Mouse (Mus musculus) urinary bladder, postnatal 14 days (tissue): Measurements from ENCODE around the gene Agtpbp1.
"Not testable (repeated sequence)": the region's sequence is repeated elsewhere in the genome, so short reads cannot be mapped to it uniquely, and the experiment has no call there.

Experiments
- DNase-seq: peaks from one replicate; pipeline ENCODE4 v3.0.0; 2021; ENCODE audit warnings: low spot score

Gene Agtpbp1

GRCm38 (mm10) chr13:59584947-59585647 is at the start of gene Agtpbp1, which contains the start of gene Naa35:
Gene Agtpbp1, minus strand, starts transcription at chr13:59585227.
Gene Naa35, plus strand, starts transcription at chr13:59585259.
- DNase-seq, result peak; percentile 100

DNA sequence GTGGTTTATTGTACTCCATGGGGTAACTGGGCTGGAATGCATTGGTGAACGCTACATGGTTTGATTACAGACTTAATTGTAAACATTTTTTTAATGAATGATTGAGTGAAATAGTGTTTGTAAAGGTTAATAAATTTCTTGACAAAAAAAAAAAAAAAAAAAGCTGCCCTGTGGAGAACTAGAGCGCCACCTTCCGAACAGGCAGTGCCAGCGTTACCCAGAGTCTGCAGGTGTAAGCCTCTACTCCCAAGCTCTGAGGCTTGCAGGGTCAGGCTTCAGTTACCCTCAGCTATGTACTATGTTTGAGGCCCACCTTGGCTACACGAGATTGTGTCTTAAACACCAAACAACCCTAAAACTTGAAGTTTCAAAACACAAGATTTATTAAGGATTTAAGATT is 49.6 kb upstream of the Agtpbp1 start:
- DNase-seq, result no peak

DNA sequence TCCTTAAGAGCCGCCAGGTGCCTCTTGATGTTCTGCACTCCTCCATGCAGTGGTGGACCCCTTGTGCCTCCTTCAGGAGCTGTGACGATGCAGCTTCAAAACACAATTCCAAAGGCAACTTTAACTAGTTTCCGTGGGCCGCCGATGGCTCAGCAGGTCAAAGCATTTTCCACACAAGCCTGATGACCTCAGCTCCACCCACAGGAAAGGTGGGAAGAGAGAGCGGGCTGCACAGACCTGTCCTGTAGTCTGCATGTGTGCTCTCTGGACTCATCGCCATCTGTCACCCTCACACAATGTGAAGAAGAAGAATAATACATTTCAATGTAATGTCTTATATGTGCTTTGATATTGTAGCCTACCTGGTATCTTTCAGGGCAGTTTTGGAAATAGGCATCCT is 41.7 kb upstream of the Agtpbp1 start:
- no peak for DNase-seq

- DNase-seq, result peak; percentile 58
These were observed 39.9 kb upstream of the Agtpbp1 start for GRCm38 (mm10) chr13:59624903-59625302.

DNA sequence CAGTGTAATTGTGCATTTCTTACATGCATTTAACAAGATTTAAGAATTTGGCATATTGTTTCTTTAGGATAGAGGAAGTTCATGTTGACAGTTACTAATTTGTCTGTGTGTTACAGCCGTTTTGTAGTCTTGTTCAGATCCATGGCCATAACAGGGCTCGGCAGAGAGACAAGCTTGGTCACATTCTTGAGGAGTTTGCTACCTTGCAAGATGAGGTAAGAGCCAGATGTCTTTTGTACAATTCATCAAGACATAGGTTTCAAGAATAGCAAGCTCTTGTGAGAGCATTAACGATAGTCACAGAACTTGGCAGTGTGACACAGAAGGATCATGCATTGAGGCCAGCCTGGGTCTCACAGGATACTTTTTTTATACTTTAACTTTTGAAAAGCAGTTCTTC is 39.4 kb upstream of the Agtpbp1 start:
- peak; percentile 19 for DNase-seq

GRCm38 (mm10) chr13:59621643-59622489 is 36.8 kb upstream of the Agtpbp1 start:
- DNase-seq, result no peak

DNA sequence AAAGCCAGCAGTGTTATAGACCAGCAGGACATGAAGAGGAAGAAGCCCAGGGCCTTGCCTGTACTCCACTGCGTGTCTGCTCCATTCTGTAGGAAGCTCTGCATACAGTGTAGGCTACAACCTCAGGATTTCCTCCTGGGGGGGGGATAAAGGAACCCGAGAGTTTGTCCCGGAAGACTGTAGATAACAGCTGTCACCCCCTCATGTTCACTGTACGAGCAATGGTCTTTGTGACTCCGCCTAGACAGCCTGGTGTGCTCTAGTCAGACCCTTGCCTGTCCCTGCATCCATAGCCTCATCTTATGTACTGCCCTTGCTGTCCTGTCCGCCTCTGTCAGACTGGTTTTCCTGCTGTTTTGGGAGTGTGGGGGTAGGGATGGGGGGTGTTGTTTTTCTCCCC is 33.4 kb upstream of the Agtpbp1 start:
- DNase-seq, result no peak

DNA sequence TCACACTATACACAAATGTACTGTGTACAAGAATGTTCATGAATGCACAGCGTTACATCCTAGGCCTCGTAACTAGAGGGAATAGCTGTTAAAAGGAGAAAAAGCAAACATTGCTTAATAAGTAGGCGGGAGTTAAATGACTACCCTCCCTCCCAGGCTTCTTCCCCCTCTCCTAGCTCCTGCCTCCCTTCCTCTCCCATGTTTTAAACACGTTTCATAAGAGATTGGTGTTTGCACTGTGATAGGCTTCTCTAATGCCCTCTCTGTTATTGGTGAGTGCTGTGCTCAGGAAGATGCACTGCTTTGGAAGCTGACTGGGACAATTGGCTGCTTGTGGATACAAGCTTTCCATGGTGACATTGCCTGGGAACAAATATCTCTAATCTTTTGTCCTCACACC is 30.5 kb upstream of the Agtpbp1 start:
- no peak for DNase-seq

- no peak for DNase-seq
These were observed 30.1 kb upstream of the Agtpbp1 start for GRCm38 (mm10) chr13:59615152-59615551.

- no peak for DNase-seq
These were observed 28.8 kb upstream of the Agtpbp1 start for GRCm38 (mm10) chr13:59613868-59614267.

DNA sequence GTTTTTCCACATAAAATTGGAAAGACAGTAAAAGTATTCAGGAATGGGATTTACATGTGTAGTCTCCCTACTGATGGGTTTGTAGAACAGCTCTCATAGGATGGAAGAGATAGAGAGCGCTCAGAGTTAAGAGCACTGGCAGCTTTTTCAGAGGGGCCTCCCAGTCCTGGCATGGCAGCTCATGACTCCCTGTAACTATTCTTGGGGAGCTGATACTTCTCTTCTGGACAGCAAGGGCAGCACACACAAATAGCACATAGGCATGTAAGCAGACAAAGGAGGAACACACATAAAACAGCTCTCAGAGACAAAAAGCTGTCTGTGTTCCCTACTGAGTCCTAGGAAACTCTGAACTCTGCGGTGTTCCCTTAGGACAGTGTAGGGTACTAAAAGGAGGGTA is 25.4 kb upstream of the Agtpbp1 start:
- DNase-seq, result no peak

GRCm38 (mm10) chr13:59609885-59610284 is 24.9 kb upstream of the Agtpbp1 start:
- no peak for DNase-seq

GRCm38 (mm10) chr13:59605221-59605922 is 20.3 kb upstream of the Agtpbp1 start:
- no peak for DNase-seq

- DNase-seq, result no peak
These were observed 19.5 kb upstream of the Agtpbp1 start for GRCm38 (mm10) chr13:59604511-59604910.

DNA sequence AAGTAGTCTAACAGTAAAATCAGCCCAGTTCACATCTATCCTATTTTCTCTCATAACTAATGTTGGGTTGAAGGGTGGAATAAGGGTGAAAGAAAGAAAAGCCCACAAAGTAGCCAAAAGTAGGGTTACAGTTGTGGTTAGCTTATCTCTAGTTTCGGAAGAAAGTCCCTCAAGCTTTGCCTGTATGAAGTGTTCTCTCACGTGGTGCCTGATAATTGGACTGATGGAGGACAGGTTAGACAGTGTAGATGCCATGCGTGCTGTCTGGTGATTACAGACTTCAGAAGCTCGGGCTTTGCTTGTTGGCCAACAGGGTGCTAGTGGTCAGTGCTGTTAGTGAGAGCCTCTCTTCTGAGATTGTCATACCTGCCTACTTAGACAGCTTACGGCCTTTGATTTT is 18.1 kb upstream of the Agtpbp1 start:
- no peak for DNase-seq

DNA sequence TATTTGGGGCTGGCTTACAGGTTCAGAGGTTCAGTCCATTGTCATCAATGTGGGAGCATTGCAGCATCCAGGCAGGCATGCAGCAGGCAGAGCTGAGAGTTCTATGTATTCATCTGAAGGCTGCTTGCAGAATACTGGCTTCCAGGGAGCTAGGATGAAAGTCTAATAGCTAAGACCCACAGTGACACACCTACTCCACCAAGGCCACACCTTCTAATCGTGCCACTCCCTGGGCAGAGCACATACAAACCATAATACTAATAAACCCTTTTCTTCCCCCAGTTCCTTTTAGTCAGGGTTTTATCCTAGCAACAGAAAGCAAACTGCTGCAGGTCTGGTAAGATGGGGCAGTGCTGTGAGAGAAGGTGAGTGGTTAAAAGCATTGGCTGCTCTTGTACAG is 7.6 kb upstream of the Agtpbp1 start:
- no peak for DNase-seq

GRCm38 (mm10) chr13:59592058-59592457 is 7.0 kb upstream of the Agtpbp1 start:
- not testable (repeated sequence) for DNase-seq

DNA sequence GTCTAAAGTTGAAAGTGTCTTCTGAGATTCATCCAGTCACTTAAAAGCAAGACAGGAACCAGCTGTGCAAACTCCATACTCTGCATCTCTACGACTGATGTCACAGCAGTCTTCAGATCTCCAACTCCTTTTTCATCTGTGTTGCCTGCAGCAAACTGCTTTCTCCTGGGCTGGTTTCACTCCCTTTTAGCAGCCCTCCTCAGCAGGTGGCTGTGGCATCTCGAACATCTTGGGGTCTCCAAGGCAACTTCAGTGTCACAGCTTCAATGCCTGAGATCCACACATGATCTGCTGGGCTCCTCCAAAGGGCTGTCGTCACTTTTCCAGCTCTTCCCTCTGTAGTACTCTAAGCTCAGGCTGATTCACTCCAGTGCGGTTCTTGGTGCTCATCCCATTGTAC is 5.7 kb upstream of the Agtpbp1 start:
- DNase-seq, result no peak

DNA sequence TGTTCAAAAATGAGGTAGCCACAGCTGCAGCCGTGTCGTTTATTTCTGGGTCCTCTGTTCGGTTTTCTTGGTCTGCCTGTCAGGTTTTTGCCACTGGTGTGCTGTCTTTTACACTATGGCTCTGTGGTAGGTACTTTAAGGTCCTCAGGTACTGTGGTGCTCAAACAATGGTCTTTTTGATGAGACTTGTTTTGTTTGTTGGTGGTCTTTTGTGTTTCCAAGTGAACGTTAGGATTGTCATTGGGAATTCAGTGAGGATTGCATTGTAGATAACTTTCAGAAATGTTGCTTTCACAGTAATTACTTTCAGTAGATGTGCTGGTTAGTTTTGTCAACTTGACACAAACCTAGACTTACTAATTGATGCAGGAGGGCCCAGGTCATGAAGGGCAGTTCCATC is 4.6 kb upstream of the Agtpbp1 start:
- no peak for DNase-seq

GRCm38 (mm10) chr13:59587201-59587600 is 2.2 kb upstream of the Agtpbp1 start:
- no peak for DNase-seq

- DNase-seq, result no peak
These were observed 600 bp upstream of the Agtpbp1 start for GRCm38 (mm10) chr13:59585648-59586005.

DNA sequence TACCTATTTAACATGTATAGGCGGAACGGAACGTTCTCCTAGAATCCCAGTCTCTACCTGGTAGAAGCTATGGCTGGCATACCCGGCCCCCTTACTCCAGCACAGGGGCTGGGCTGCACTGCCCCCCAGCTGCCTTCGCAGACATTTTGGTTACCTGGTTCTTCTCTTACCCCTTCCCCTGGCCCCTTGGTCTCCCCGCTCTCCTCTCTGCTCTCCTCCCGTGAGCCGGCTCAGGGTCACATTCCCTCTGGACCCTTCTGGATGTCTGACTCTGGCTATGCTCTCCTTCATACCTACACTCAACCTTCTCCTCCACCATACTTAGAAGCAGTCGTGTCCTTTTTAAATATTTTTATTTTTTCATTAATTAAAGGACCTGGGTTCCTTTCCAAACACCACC is 546 bp downstream of the Agtpbp1 start:
- DNase-seq, result peak; percentile 28

DNA sequence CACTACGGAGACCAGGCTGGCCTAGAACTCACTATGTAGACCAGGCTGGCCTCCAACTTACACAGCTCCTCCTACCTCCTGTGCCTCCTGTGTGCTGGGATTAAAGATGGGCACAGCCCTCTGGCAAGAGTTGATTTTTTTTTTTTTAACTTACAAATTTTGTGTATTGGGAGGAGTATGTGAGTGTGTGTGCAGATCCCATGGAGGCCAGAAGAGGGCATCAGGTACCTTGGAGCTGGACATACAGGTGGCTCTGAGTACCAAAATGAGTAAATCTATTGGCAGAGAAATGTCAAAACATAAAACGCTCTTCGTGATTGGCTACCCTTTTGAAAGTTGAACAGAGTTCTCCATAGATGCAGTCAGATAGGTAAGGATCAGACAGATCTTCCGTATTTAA is 4.1 kb downstream of the Agtpbp1 start:
- DNase-seq, result no peak
